Mouse (Mus musculus): ENCODE data around the gene Oasl2.

- TF ChIP-seq CTCF (conservative IDR thresholded peaks at IDR 0.05; ENCODE audit: low read length) (no peak), NANOG (IDR thresholded peaks at IDR 0.05; ENCODE audit: borderline replicate concordance, low read length) (no peak)
Observed at GRCm38 (mm10) chr5:114877487-114877886, 19.2 kb upstream of the Oasl2 start.
